Mouse (Mus musculus) neural tube, embryonic 12.5 days (tissue): ENCODE data around the gene Stxbp5l. TPM values are rescaled to one million over a fixed set of nuclear protein-coding genes. Genes with fewer than 3 reads are reported as not detected.
"Not testable (repeated sequence)": the region's sequence is repeated elsewhere in the genome, so short reads cannot be mapped to it uniquely, and the experiment has no call there.

Experiments used
- ATAC-seq: fragments of 200-750 bp; cut with Nextera tagmentation; 2 replicates; pipeline ENCODE4 v1.8.0; 2017; ENCODE audit warnings: low read depth, mild to moderate bottlenecking, moderate TSS enrichment, moderate library complexity; ENCODE audit not compliant: low FRiP score
- H3K27ac ChIP-seq: fragments of 300-500 bp; sonication (generic); 2 replicates; pipeline ENCODE4 v1.5.1; 2016
- H3K27me3 ChIP-seq: fragments of 300-500 bp; sonication (generic); replicated peaks from 2 replicates; pipeline ENCODE4 v1.6.1; 2016; ENCODE audit warnings: mild to moderate bottlenecking
- H3K36me3 ChIP-seq: fragments of 300-500 bp; sonication (generic); 2 replicates; pipeline ENCODE4 v1.6.1; 2016; ENCODE audit warnings: mild to moderate bottlenecking
- H3K4me1 ChIP-seq: fragments of 300-500 bp; sonication (generic); 2 replicates; pipeline ENCODE4 v1.6.1; 2016
- H3K4me2 ChIP-seq: fragments of 300-500 bp; sonication (generic); replicated peaks from 2 replicates; pipeline ENCODE4 v1.6.1; 2016; ENCODE audit warnings: mild to moderate bottlenecking
- H3K4me3 ChIP-seq: fragments of 300-500 bp; sonication (generic); 2 replicates; pipeline ENCODE4 v1.5.1; 2016
- H3K9ac ChIP-seq: fragments of 300-500 bp; sonication (generic); 2 replicates; pipeline ENCODE4 v1.6.1; 2016; ENCODE audit warnings: mild to moderate bottlenecking
- H3K9me3 ChIP-seq: fragments of 300-500 bp; sonication (generic); 2 replicates; pipeline ENCODE4 v1.6.1; 2016; ENCODE audit warnings: mild to moderate bottlenecking
- WGBS: fragments of 180-500 bp; shearing (Covaris S2); methylation state at CpG from one replicate; pipeline ENCODE4 v1.1.7; 2016; 5-methylcytosine and 5-hydroxymethylcytosine counted together
- polyA plus RNA-seq: library from polyadenylated mRNA; unstranded; fragments of >200 nt; fragmentation: Nextera tagmentation; extraction: Ambion mirVana; gene quantifications from 2 replicates; pipeline ENCODE4 v1.2.1, GENCODE M21; 2016

Stxbp5l gene
- polyA plus RNA-seq, 1 experiment from 2014 or later = 5.4 TPM

- WGBS = 70% methylated on average over 3 of the region's 3 CpGs
- H3K4me3 ChIP-seq = no peak overlapping the region
- no peaks in the 10 kb centered on the region for H3K4me1 ChIP-seq
- no peaks in the 10 kb centered on the region for H3K9me3 ChIP-seq
- no peaks in the 10 kb centered on the region for H3K36me3 ChIP-seq
- H3K4me2 ChIP-seq = no peak overlapping the region
- no peak overlapping the region for H3K27ac ChIP-seq
- no peak for ATAC-seq
- H3K9ac ChIP-seq = no peak overlapping the region
- no peaks in the 10 kb centered on the region for H3K27me3 ChIP-seq
Observed at GRCm38 (mm10) chr16:37261678-37262077, 123.1 kb downstream of the Stxbp5l start.

- H3K36me3 ChIP-seq = no peaks in the 10 kb centered on the region
- H3K9me3 ChIP-seq = no peaks in the 10 kb centered on the region
- H3K4me2 ChIP-seq = no peak overlapping the region
- 98% methylated on average over 1 of the region's 1 CpGs for WGBS
- H3K27me3 ChIP-seq = no peaks in the 10 kb centered on the region
- no peak overlapping the region for H3K9ac ChIP-seq
- no peak overlapping the region for H3K27ac ChIP-seq
- no peaks in the 10 kb centered on the region for H3K4me1 ChIP-seq
- no peak for ATAC-seq
- no peak overlapping the region for H3K4me3 ChIP-seq
Observed at GRCm38 (mm10) chr16:37219151-37219550, 165.6 kb downstream of the Stxbp5l start.

GRCm38 (mm10) chr16:37208783-37209182 lies 176.0 kb downstream of the Stxbp5l start:
- Histone ChIP-seq H3K27me3 (no peaks in the 10 kb centered on the region), H3K27ac (no peak overlapping the region), H3K4me3 (no peak overlapping the region), H3K4me1 (no peaks in the 10 kb centered on the region), H3K36me3 (no peaks in the 10 kb centered on the region), H3K9me3 (no peaks in the 10 kb centered on the region), H3K9ac (no peak overlapping the region), H3K4me2 (no peak overlapping the region)
- ATAC-seq = no peak

GRCm38 (mm10) chr16:37194152-37194551 lies 190.6 kb downstream of the Stxbp5l start:
- Histone ChIP-seq H3K27ac (no peak overlapping the region), H3K4me3 (no peak overlapping the region), H3K9ac (no peak overlapping the region), H3K4me1 (no peaks in the 10 kb centered on the region), H3K4me2 (no peak overlapping the region), H3K9me3 (no peaks in the 10 kb centered on the region), H3K36me3 (no peaks in the 10 kb centered on the region), H3K27me3 (no peaks in the 10 kb centered on the region)
- ATAC-seq = no peak

- not testable (repeated sequence) for H3K36me3 ChIP-seq, H3K4me1 ChIP-seq, H3K4me3 ChIP-seq, H3K9me3 ChIP-seq, H3K9ac ChIP-seq, H3K27me3 ChIP-seq, H3K4me2 ChIP-seq, H3K27ac ChIP-seq, ATAC-seq
- 83% methylated on average over 1 of the region's 1 CpGs for WGBS
Observed at GRCm38 (mm10) chr16:37125190-37125589, 259.6 kb downstream of the Stxbp5l start.

GRCm38 (mm10) chr16:37109285-37109684 lies 275.5 kb downstream of the Stxbp5l start:
- no peaks in the 10 kb centered on the region for H3K36me3 ChIP-seq
- no peaks in the 10 kb centered on the region for H3K4me1 ChIP-seq
- H3K9me3 ChIP-seq = no peaks in the 10 kb centered on the region
- H3K9ac ChIP-seq = no peak overlapping the region
- no peak overlapping the region for H3K27ac ChIP-seq
- ATAC-seq = peak; percentile 82
- 43% methylated on average over 3 of the region's 3 CpGs for WGBS
- no peak overlapping the region for H3K4me3 ChIP-seq
- no peak overlapping the region for H3K4me2 ChIP-seq
- H3K27me3 ChIP-seq = no peaks in the 10 kb centered on the region

- 28% methylated on average over 5 of the region's 5 CpGs for WGBS
- H3K9ac ChIP-seq = no peak overlapping the region
- no peaks in the 10 kb centered on the region for H3K4me1 ChIP-seq
- no peak overlapping the region for H3K4me3 ChIP-seq
- no peak overlapping the region for H3K27ac ChIP-seq
- 0 out of 2 replicates have a peak, but pooled peaks have one; percentile 33 for ATAC-seq
- H3K9me3 ChIP-seq = no peaks in the 10 kb centered on the region
- no peaks in the 10 kb centered on the region for H3K36me3 ChIP-seq
- no peaks in the 10 kb centered on the region for H3K27me3 ChIP-seq
- no peak overlapping the region for H3K4me2 ChIP-seq
Observed at GRCm38 (mm10) chr16:37108763-37109162, 276.0 kb downstream of the Stxbp5l start.

GRCm38 (mm10) chr16:37094169-37094833 lies 290.5 kb downstream of the Stxbp5l start:
- H3K36me3 ChIP-seq = peaks cover 10% of the 10 kb centered on the region; the same call in 1 of the 2 replicates
- H3K4me2 ChIP-seq = no peak overlapping the region
- no peak for ATAC-seq
- no peak overlapping the region for H3K4me3 ChIP-seq
- no peaks in the 10 kb centered on the region for H3K9me3 ChIP-seq
- H3K9ac ChIP-seq = no peak overlapping the region
- WGBS = 49% methylated on average over 4 of the region's 4 CpGs
- no peaks in the 10 kb centered on the region for H3K4me1 ChIP-seq
- no peaks in the 10 kb centered on the region for H3K27me3 ChIP-seq
- no peak overlapping the region for H3K27ac ChIP-seq

- H3K4me1 ChIP-seq = no peaks in the 10 kb centered on the region
- H3K27ac ChIP-seq = no peak overlapping the region
- no peak overlapping the region for H3K4me2 ChIP-seq
- H3K4me3 ChIP-seq = no peak overlapping the region
- no peaks in the 10 kb centered on the region for H3K27me3 ChIP-seq
- no peaks in the 10 kb centered on the region for H3K9me3 ChIP-seq
- ATAC-seq = no peak
- no peak overlapping the region for H3K9ac ChIP-seq
- 98% methylated on average over 1 of the region's 1 CpGs for WGBS
- peaks cover 32% of the 10 kb centered on the region for H3K36me3 ChIP-seq
Observed at GRCm38 (mm10) chr16:37089648-37090047, 295.1 kb downstream of the Stxbp5l start.

- Histone ChIP-seq H3K36me3 (peaks cover 16% of the 10 kb centered on the region), H3K9me3 (no peaks in the 10 kb centered on the region), H3K27me3 (no peaks in the 10 kb centered on the region), H3K4me2 (no peak overlapping the region), H3K9ac (no peak overlapping the region), H3K4me3 (no peak overlapping the region), H3K4me1 (no peaks in the 10 kb centered on the region), H3K27ac (no peak overlapping the region)
- ATAC-seq = no peak
- WGBS = 81% methylated on average over 5 of the region's 5 CpGs
Observed at GRCm38 (mm10) chr16:37072354-37072753, 312.4 kb downstream of the Stxbp5l start.

Other genes starting within 250 kb of the Stxbp5l start
- gene Gtf2e1, start 154.8 kb upstream of the Stxbp5l start, polyA plus RNA-seq = 35.4 and 37.6 TPM in 2 replicates
- gene Rabl3, start 154.9 kb upstream of the Stxbp5l start, polyA plus RNA-seq = 28.6 and 29.5 TPM in 2 replicates
- not detected in 2 replicates for gene Hgd, start 195.2 kb upstream of the Stxbp5l start, polyA plus RNA-seq